In the genomic region with DNA sequence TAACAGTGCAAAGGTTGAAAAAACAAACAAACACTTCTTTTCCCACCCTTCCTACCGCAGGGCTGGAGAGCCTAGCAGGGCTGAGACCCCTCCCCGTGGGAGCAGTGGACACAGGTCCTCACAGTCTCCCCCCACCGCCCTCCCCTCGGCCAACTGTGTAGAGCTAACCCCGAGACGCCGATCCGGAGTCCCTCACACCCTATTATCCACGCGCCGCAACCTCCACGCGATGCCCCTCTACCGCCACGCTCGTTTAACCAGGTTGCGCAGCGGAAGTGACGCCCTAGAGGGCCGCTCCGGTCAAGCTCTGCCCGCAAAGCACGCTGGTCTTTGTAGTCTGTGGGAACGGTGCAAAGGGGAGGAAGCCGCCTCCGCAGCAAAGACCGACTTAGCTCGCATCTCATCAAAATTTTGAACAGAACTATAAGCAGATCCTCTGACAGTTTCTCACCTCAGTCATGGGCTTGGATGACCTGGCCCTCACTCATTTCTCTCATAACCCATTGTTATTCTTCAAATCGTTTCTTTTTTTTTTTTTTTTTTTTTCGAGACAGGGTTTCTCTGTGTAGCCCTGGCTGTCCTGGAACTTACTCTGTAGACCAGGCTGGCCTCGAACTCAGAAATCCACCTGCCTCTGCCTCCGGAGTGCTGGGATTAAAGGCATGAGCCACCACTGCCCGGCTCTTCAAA, we compare ENCODE assay signal across 8 mouse cellular contexts. TPM values are rescaled to one million over a fixed set of nuclear protein-coding genes. Genes with fewer than 3 reads are reported as not detected.
DNase-seq lines count a peak whose midpoint lies in the region; ATAC-seq and TF ChIP-seq lines count a peak whose summit lies in the region.

Gene Adat1, minus strand, starts transcription at position 290 of the 690 bp plus-strand sequence.

- peak; percentile 65 for DNase-seq in c-Kit-negative CD71-positive TER-119-positive erythroid progenitor cells, embryonic 14.5 days (ENCODE audit: low read depth, low spot score)
- DNase-seq in forebrain, embryonic 10.5 days (ENCODE audit: extremely low spot score, low spot score) = peak; percentile 90
- DNase-seq in kidney, postnatal 25 days = peak; percentile 91 to 94
- peak; percentile 72 to 83 (median 77) for DNase-seq in liver, embryonic 14.5 days (ENCODE audit: low read depth in 3 of 3, low spot score in 3 of 3)
- DNase-seq in neural tube, embryonic 11.5 days (ENCODE audit: low spot score) = peak; percentile 93
- DNase-seq in stomach, postnatal 0 days (ENCODE audit: low spot score) = peak; percentile 90

- 5% methylated on average over 33 of the region's 33 CpGs for WGBS in forebrain, embryonic 10.5 days
- WGBS in heart, embryonic 15.5 days = 3% methylated on average over 33 of the region's 33 CpGs
- WGBS in liver, embryonic 14.5 days (ENCODE audit: insufficient replicate concordance) = 3% methylated on average over 32 of the region's 33 CpGs
- WGBS in neural tube, embryonic 11.5 days = 3% methylated on average over 32 of the region's 33 CpGs
- WGBS in stomach, postnatal 0 days = 3% methylated on average over 32 of the region's 33 CpGs

- H3K36me3 ChIP-seq in forebrain, embryonic 10.5 days (replicated peaks) = peaks cover 75% of the 10 kb centered on the region
- H3K36me3 ChIP-seq in heart, embryonic 15.5 days = peaks cover 50% of the 10 kb centered on the region
- H3K36me3 ChIP-seq in liver, embryonic 14.5 days (replicated peaks; ENCODE audit: control insufficient read depth, insufficient read depth, low read depth) = peaks cover 34% of the 10 kb centered on the region
- H3K36me3 ChIP-seq in neural tube, embryonic 11.5 days (ENCODE audit: control insufficient read depth, insufficient read depth, low read length) = peaks cover 2% of the 10 kb centered on the region
- H3K36me3 ChIP-seq in stomach, postnatal 0 days (ENCODE audit: control insufficient read depth, insufficient read depth, low read length) = peaks cover 31% of the 10 kb centered on the region

- H3K27me3 ChIP-seq in forebrain, embryonic 10.5 days (ENCODE audit: poor library complexity, severe bottlenecking) = no peaks in the 10 kb centered on the region
- no peaks in the 10 kb centered on the region for H3K27me3 ChIP-seq in heart, embryonic 15.5 days
- H3K27me3 ChIP-seq in liver, embryonic 14.5 days (ENCODE audit: control insufficient read depth, insufficient read depth, low read length) = no peaks in the 10 kb centered on the region
- no peaks in the 10 kb centered on the region for H3K27me3 ChIP-seq in neural tube, embryonic 11.5 days (ENCODE audit: control insufficient read depth, insufficient read depth, low read length)
- no peaks in the 10 kb centered on the region for H3K27me3 ChIP-seq in stomach, postnatal 0 days (ENCODE audit: control insufficient read depth, insufficient read depth, low read length)

- ATAC-seq in CD4-positive, CD25-positive, alpha-beta regulatory T cell, adult 4 months = peak; percentile 98
- ATAC-seq in heart, embryonic 15.5 days (replicated peaks; ENCODE audit: insufficient number of reproducible peaks, insufficient read depth, low FRiP score, low read depth) = peak; percentile 91
- peak; percentile 90 for ATAC-seq in liver, embryonic 14.5 days (ENCODE audit: insufficient read depth)
- peak; percentile 94 for ATAC-seq in neural tube, embryonic 11.5 days (ENCODE audit: insufficient read depth, low FRiP score, low TSS enrichment)
- ATAC-seq in stomach, postnatal 0 days (ENCODE audit: low FRiP score, low TSS enrichment) = peak; percentile 95

- peak within 1 kb of the TSS; percentile 85 for H3K4me3 ChIP-seq in forebrain, embryonic 10.5 days
- peak within 1 kb of the TSS; percentile 95 for H3K4me3 ChIP-seq in heart, embryonic 15.5 days
- H3K4me3 ChIP-seq in liver, embryonic 14.5 days (ENCODE audit: insufficient read depth in 1 of 2, low read depth in 2 of 2, low read length in 2 of 2) = peak within 1 kb of the TSS; percentile 71 to 85
- peak within 1 kb of the TSS; percentile 61 for H3K4me3 ChIP-seq in neural tube, embryonic 11.5 days (ENCODE audit: low read depth, low read length)
- H3K4me3 ChIP-seq in stomach, postnatal 0 days (ENCODE audit: low read depth, low read length) = peak within 1 kb of the TSS; percentile 73

- TF ChIP-seq CTCF in liver, embryonic 14.5 days (IDR thresholded peaks at IDR 0.05; ENCODE audit: low read depth) = peak; percentile 51
- peak; percentile 31; the same call in 1 of the 2 replicates for TF ChIP-seq CTCF in stomach, postnatal 0 days (IDR thresholded peaks at IDR 0.05; ENCODE audit: low read depth)

- H3K27ac ChIP-seq in forebrain, embryonic 10.5 days = peak within 1 kb of the TSS; percentile 90
- peak within 1 kb of the TSS; percentile 53 for H3K27ac ChIP-seq in heart, embryonic 15.5 days
- 0 out of 2 replicates have a peak within 1 kb of the TSS, but pooled peaks have one; percentile 32 for H3K27ac ChIP-seq in liver, embryonic 14.5 days
- no peak within 1 kb of the TSS for H3K27ac ChIP-seq in neural tube, embryonic 11.5 days (ENCODE audit: low read depth, low read length)
- no peak within 1 kb of the TSS for H3K27ac ChIP-seq in stomach, postnatal 0 days (replicated peaks)

- TF ChIP-seq EP300 in liver, embryonic 14.5 days (IDR thresholded peaks at IDR 0.05; ENCODE audit: low read depth) = no peak
- TF ChIP-seq EP300 in stomach, postnatal 0 days (optimal IDR thresholded peaks at IDR 0.05) = no peak

- H3K9ac ChIP-seq in heart, embryonic 15.5 days = peak within 1 kb of the TSS; percentile 86
- peak within 1 kb of the TSS; percentile 79 for H3K9ac ChIP-seq in liver, embryonic 14.5 days (replicated peaks)
- H3K9ac ChIP-seq in neural tube, embryonic 11.5 days (ENCODE audit: low read length) = peak within 1 kb of the TSS; percentile 53
- H3K9ac ChIP-seq in stomach, postnatal 0 days (ENCODE audit: low read length) = peak within 1 kb of the TSS; percentile 79

- H3K9me3 ChIP-seq in forebrain, embryonic 10.5 days = no peaks in the 10 kb centered on the region
- no peaks in the 10 kb centered on the region for H3K9me3 ChIP-seq in heart, embryonic 15.5 days (replicated peaks)
- H3K9me3 ChIP-seq in liver, embryonic 14.5 days (ENCODE audit: control insufficient read depth, low read length) = no peaks in the 10 kb centered on the region
- no peaks in the 10 kb centered on the region for H3K9me3 ChIP-seq in neural tube, embryonic 11.5 days (ENCODE audit: control insufficient read depth, low read length)
- no peaks in the 10 kb centered on the region for H3K9me3 ChIP-seq in stomach, postnatal 0 days (ENCODE audit: control insufficient read depth, low read length)

- peaks cover 9% of the 10 kb centered on the region for H3K4me1 ChIP-seq in forebrain, embryonic 10.5 days
- H3K4me1 ChIP-seq in heart, embryonic 15.5 days (replicated peaks) = peaks cover 9% of the 10 kb centered on the region; the same call in 1 of the 2 replicates
- peaks cover 0 to 4% of the 10 kb centered on the region in 2 experiments; a peak in 2 of 4 replicates for H3K4me1 ChIP-seq in liver, embryonic 14.5 days (replicated peaks; ENCODE audit: control insufficient read depth in 2 of 2, insufficient read depth in 2 of 2, low read length in 1 of 2)
- H3K4me1 ChIP-seq in neural tube, embryonic 11.5 days (ENCODE audit: control insufficient read depth, insufficient read depth, low read length) = no peaks in the 10 kb centered on the region
- no peaks in the 10 kb centered on the region for H3K4me1 ChIP-seq in stomach, postnatal 0 days (replicated peaks; ENCODE audit: control insufficient read depth, insufficient read depth)

- H3K4me2 ChIP-seq in heart, embryonic 15.5 days = peak within 1 kb of the TSS; percentile 83
- peak within 1 kb of the TSS; percentile 84 for H3K4me2 ChIP-seq in liver, embryonic 14.5 days (ENCODE audit: low read depth)
- H3K4me2 ChIP-seq in neural tube, embryonic 11.5 days (ENCODE audit: low read depth) = peak within 1 kb of the TSS; percentile 71
- peak within 1 kb of the TSS; percentile 94 for H3K4me2 ChIP-seq in stomach, postnatal 0 days (replicated peaks; ENCODE audit: low read depth)

RNA-seq across cellular contexts. Expression of gene Adat1, which starts in this region (rescaled TPM):
- 1 to 10 TPM; 7.9 to 8.7 TPM for polyA plus RNA-seq in CD4-positive, CD25-positive, alpha-beta regulatory T cell, adult 4 months (2017; shearing (Covaris generic))
- polyA plus RNA-seq in forebrain, embryonic 10.5 days (2016; fragmentation: Nextera tagmentation; extraction: Ambion mirVana) = 18.6 and 18.7 TPM in 2 replicates
- 4.8 and 6.1 TPM in 2 replicates for polyA plus RNA-seq in heart, embryonic 15.5 days (2015; fragmentation: Nextera tagmentation; extraction: Ambion mirVana)
- polyA plus RNA-seq in liver, embryonic 14.5 days (2012; rRNA removed) = 2.8 and 3.4 TPM in 2 replicates
- 2.4 and 2.5 TPM in 2 replicates for polyA plus RNA-seq in liver, embryonic 14.5 days (2014; fragmentation: Nextera tagmentation; extraction: Ambion mirVana)
- 8.7 and 10.1 TPM in 2 replicates for polyA plus RNA-seq in neural tube, embryonic 11.5 days (2014; fragmentation: Nextera tagmentation; extraction: Ambion mirVana)
- polyA plus RNA-seq in stomach, postnatal 0 days (2015; fragmentation: Nextera tagmentation; extraction: Ambion mirVana) = 2.5 TPM in 2 replicates

Comparison
In these comparisons a context has a peak if more than half of its experiments do, and no peak if none do; other contexts are left out.
1. H3K27ac ChIP-seq: peak in forebrain, embryonic 10.5 days (single experiment), heart, embryonic 15.5 days (single experiment) and liver, embryonic 14.5 days (single experiment); none in neural tube, embryonic 11.5 days (single experiment) and stomach, postnatal 0 days (single experiment).
2. Peak in every context shown above with its lines, with median percentiles within 50 percentile points of each other: ATAC-seq, DNase-seq, H3K4me3 ChIP-seq, H3K4me2 ChIP-seq and H3K9ac ChIP-seq.